Mouse (Mus musculus): Measurements from ENCODE around the gene Anxa7. TPM values are rescaled to one million over a fixed set of nuclear protein-coding genes. Genes with fewer than 3 reads are reported as not detected.

Gene Anxa7
- total RNA-seq, 2 experiments from 2014 or later: 56.9 to 59.1 TPM

- no peak for ATAC-seq (replicated peaks; ENCODE audit: poor library complexity, severe bottlenecking)
Measured at GRCm38 (mm10) chr14:20442252-20442651, 37.7 kb downstream of the Anxa7 start.

GRCm38 (mm10) chr14:20436976-20437375 lies 43.0 kb downstream of the Anxa7 start:
- ATAC-seq (replicated peaks; ENCODE audit: poor library complexity, severe bottlenecking): peak; percentile 30; the same call in 1 of the 2 replicates

- no peak for ATAC-seq (replicated peaks; ENCODE audit: poor library complexity, severe bottlenecking)
Measured at GRCm38 (mm10) chr14:20432420-20432819, 47.5 kb downstream of the Anxa7 start.

- no peak for ATAC-seq (replicated peaks; ENCODE audit: poor library complexity, severe bottlenecking)
Measured at GRCm38 (mm10) chr14:20431726-20432125, 48.2 kb downstream of the Anxa7 start.

DNA sequence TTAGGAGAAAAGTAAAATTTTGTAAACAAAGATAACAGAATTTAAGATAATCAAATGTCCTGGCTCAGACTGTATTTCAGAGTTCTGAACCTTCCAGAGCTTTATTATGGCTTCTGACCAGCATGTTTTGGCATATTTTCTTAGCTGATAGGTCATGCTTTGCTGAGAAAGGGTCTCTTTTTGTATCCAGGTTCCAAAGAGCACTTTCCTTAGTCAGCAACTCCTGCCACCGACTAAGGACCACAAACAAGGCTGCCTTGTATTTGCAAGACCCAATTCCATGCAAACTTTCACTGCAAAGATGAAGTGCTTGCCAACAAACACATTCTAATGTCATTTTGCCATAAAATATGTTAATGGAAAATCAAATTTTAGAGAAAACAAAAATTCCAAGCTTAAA lies 50.1 kb downstream of the Anxa7 start:
- ATAC-seq (replicated peaks; ENCODE audit: poor library complexity, severe bottlenecking): no peak

DNA sequence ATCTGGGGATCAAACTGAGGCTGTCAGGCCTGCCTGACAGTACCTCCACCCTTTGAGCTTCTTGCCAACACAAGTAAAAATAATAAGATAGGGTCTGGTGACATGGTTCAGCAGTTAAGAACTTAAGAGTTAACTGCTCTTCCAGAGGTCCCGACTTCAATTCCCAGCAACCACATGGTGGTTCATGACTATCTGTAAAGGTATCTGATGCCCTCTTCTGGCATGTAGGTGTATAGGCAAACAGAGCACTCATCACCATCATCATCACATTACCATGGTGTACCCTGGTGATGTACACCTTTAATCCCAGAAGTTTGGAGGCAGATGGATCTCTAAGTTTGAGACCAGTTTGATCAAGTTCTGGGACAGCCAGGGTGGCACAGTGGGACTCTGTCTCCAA lies 51.3 kb downstream of the Anxa7 start:
- ATAC-seq (replicated peaks; ENCODE audit: poor library complexity, severe bottlenecking): no peak

DNA sequence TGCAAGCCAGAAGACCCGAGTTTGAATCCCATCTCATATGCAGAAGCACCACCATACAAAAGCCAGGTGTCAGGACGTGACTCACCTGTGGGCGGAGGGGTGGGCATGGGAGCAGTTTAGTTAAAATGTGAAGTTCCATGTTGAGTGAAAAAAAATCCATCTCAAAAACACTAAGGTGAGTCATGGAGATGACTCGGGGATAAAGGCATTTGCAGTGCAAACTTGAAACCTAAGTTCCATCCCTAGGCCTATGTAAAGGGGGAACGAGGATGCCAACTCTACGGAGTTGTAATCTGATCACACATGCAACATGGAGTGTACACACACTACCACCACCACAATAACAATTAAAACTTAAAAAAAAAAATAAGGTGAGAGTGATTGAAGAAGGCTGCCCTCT lies 56.9 kb downstream of the Anxa7 start:
- no peak for ATAC-seq (replicated peaks; ENCODE audit: poor library complexity, severe bottlenecking)

DNA sequence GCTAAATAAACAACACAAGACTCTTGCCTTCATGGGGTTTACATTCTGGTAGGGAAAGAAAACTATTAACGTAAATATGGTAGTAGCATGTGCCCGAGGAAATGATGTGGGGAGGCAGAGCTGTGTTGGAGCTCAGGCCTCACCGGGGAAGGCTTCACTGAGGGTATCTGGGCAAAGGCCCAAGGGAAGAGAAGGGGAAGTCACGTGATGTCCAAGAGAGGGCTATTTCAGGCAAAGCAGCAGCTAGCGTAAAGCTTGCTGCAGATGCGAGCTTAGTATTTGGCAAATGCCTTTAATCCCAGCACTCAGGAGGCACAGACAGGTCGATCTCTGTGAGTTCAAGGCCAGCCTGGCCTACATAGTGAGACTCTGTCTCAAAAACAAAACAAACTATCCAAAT lies 57.7 kb downstream of the Anxa7 start:
- ATAC-seq (replicated peaks; ENCODE audit: poor library complexity, severe bottlenecking): peak; percentile 56

Other genes starting within 250 kb of the Anxa7 start
- not detected in 2 replicates for gene Kcnk16, start 210.9 kb downstream of the Anxa7 start, total RNA-seq (2014; fragmentation: Nextera tagmentation)
- not detected in 2 replicates for gene Kcnk16, start 210.9 kb downstream of the Anxa7 start, total RNA-seq (2017)
- 17.5 and 18.2 TPM in 2 replicates for gene Nudt13, start 185.4 kb downstream of the Anxa7 start, total RNA-seq (2014; fragmentation: Nextera tagmentation)
- gene Nudt13, start 185.4 kb downstream of the Anxa7 start, total RNA-seq (2017): 8.0 and 15.7 TPM in 2 replicates
- 52.6 and 57.0 TPM in 2 replicates for gene Ecd, start 132.0 kb downstream of the Anxa7 start, total RNA-seq (2014; fragmentation: Nextera tagmentation)
- gene Ecd, start 132.0 kb downstream of the Anxa7 start, total RNA-seq (2017): 52.2 and 70.0 TPM in 2 replicates
- gene Fam149b, start 132.0 kb downstream of the Anxa7 start, total RNA-seq (2014; fragmentation: Nextera tagmentation): 20.6 and 28.2 TPM in 2 replicates
- 27.9 and 28.1 TPM in 2 replicates for gene Fam149b, start 132.0 kb downstream of the Anxa7 start, total RNA-seq (2017)
- 64.5 and 70.8 TPM in 2 replicates for gene Dnajc9, start 91.2 kb downstream of the Anxa7 start, total RNA-seq (2014; fragmentation: Nextera tagmentation)
- gene Dnajc9, start 91.2 kb downstream of the Anxa7 start, total RNA-seq (2017): 229 and 234 TPM in 2 replicates
- 81.8 and 96.0 TPM in 2 replicates for gene Mrps16, start 86.5 kb downstream of the Anxa7 start, total RNA-seq (2014; fragmentation: Nextera tagmentation)
- gene Mrps16, start 86.5 kb downstream of the Anxa7 start, total RNA-seq (2017): 44.8 and 46.8 TPM in 2 replicates
- not detected in 2 replicates for gene Cfap70, start 27.9 kb downstream of the Anxa7 start, total RNA-seq (2014; fragmentation: Nextera tagmentation)
- not detected in 2 replicates for gene Cfap70, start 27.9 kb downstream of the Anxa7 start, total RNA-seq (2017)
- gene Mss51, start 16.8 kb upstream of the Anxa7 start, total RNA-seq (2014; fragmentation: Nextera tagmentation): 3.2 and 4.4 TPM in 2 replicates
- 0.72 and 1.3 TPM in 2 replicates for gene Mss51, start 16.8 kb upstream of the Anxa7 start, total RNA-seq (2017)
- gene Ppp3cb, start 66.4 kb upstream of the Anxa7 start, total RNA-seq (2014; fragmentation: Nextera tagmentation): 108 and 132 TPM in 2 replicates
- 52.9 and 74.9 TPM in 2 replicates for gene Ppp3cb, start 66.4 kb upstream of the Anxa7 start, total RNA-seq (2017)
- 5.1 and 9.4 TPM in 2 replicates for gene Usp54, start 160.9 kb upstream of the Anxa7 start, total RNA-seq (2014; fragmentation: Nextera tagmentation)
- 4.1 and 4.6 TPM in 2 replicates for gene Usp54, start 160.9 kb upstream of the Anxa7 start, total RNA-seq (2017)
- gene Myoz1, start 176.4 kb upstream of the Anxa7 start, total RNA-seq (2014; fragmentation: Nextera tagmentation): not detected in 2 replicates
- gene Myoz1, start 176.4 kb upstream of the Anxa7 start, total RNA-seq (2017): not detected in 2 replicates
- 0.32 and 0.56 TPM in 2 replicates for gene Synpo2l, start 188.2 kb upstream of the Anxa7 start, total RNA-seq (2014; fragmentation: Nextera tagmentation)
- gene Synpo2l, start 188.2 kb upstream of the Anxa7 start, total RNA-seq (2017): not detected in 2 replicates
- 102 and 121 TPM in 2 replicates for gene Sec24c, start 194.2 kb upstream of the Anxa7 start, total RNA-seq (2014; fragmentation: Nextera tagmentation)
- 88.3 and 103 TPM in 2 replicates for gene Sec24c, start 194.2 kb upstream of the Anxa7 start, total RNA-seq (2017)
- gene Fut11, start 214.8 kb upstream of the Anxa7 start, total RNA-seq (2014; fragmentation: Nextera tagmentation): 9.0 and 9.3 TPM in 2 replicates
- gene Fut11, start 214.8 kb upstream of the Anxa7 start, total RNA-seq (2017): 7.5 and 9.3 TPM in 2 replicates
- gene Chchd1, start 222.9 kb upstream of the Anxa7 start, total RNA-seq (2014; fragmentation: Nextera tagmentation): 193 and 202 TPM in 2 replicates
- gene Chchd1, start 222.9 kb upstream of the Anxa7 start, total RNA-seq (2017): 130 and 186 TPM in 2 replicates
- gene Zswim8, start 227.4 kb upstream of the Anxa7 start, total RNA-seq (2014; fragmentation: Nextera tagmentation): 47.5 and 51.8 TPM in 2 replicates
- 21.1 and 23.2 TPM in 2 replicates for gene Zswim8, start 227.4 kb upstream of the Anxa7 start, total RNA-seq (2017)

All from granulocyte monocyte progenitor cell, adult 5-6 weeks (primary cell).